Mouse (Mus musculus): ENCODE results near the gene Jade1. TPM values are rescaled to one million over a fixed set of nuclear protein-coding genes. Genes with fewer than 3 reads are reported as not detected.
A peak's percentile ranks its signal among the peaks of the same experiment; 100 is the strongest.

The Jade1 gene
- total and polyA plus RNA-seq, 3 experiments, result 10.1 to 38.6 (median 28.5) TPM

DNA sequence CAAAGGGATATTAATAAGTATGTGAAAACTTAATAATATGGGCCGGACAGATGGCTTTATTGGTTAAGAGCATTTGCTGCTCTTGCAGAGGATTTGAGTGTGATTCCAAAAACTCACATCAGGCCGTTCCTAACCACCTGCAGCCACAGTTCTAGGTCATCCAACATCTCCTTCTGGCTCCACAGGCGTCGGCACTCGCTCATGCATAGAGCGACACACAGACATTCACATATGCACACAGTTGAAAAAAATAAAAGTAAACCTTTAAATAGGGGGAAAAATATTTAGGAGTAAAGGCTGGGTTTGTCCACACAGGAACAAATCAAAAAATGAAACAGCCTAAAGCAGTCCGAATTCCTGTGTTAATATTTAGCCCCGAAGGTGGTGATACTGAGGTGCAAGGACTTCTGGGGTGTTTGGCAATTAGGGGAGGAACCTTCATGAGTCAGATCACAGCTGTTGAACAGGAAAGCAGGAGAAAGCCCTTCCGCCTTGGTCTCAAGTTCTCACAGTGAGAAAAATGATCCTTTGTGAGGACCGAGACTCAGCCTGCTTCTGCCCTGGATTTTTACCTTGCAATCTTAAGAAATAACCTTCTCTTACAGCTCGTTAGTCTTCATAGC, 40.7 kb upstream of the Jade1 start:
- Histone ChIP-seq H3K4me3 (no peak overlapping the region), H3K4me1 (ENCODE audit: control insufficient read depth, insufficient read depth, low read length) (no peaks in the 10 kb centered on the region), H3K36me3 (ENCODE audit: control insufficient read depth, insufficient read depth, low read length) (no peaks in the 10 kb centered on the region), H3K27me3 (ENCODE audit: control insufficient read depth, insufficient read depth, low read length) (no peaks in the 10 kb centered on the region), H3K27ac (no peak overlapping the region), H3K9ac (ENCODE audit: low read depth, low read length) (no peak overlapping the region), H3K79me2 (replicated peaks; ENCODE audit: control insufficient read depth, insufficient read depth, low read length) (no peaks in the 10 kb centered on the region)
- intact Hi-C loops (cut with DNase I), result loop anchor here (5.0 kb wide), 1 partner anchor 82 kb away; no protein-coding TSS in a partner anchor
- WGBS, result 87% methylated on average over 11 of the region's 11 CpGs
- TF ChIP-seq POLR2A (IDR thresholded peaks at IDR 0.05; ENCODE audit: insufficient read depth, low read depth, low read length), result no peak
- no peak for TF ChIP-seq EP300 (IDR thresholded peaks at IDR 0.05; ENCODE audit: insufficient read depth, low read depth, low read length)
- TF ChIP-seq CTCF (IDR thresholded peaks at IDR 0.05), result no peak
- no peak for DNase-seq

- intact Hi-C loops (cut with DNase I), result no loop called here
- H3K27me3 ChIP-seq (ENCODE audit: control insufficient read depth, insufficient read depth, low read length), result no peaks in the 10 kb centered on the region
- H3K4me3 ChIP-seq, result no peak overlapping the region
- WGBS, result 76% methylated on average over 8 of the region's 8 CpGs
- H3K4me1 ChIP-seq (ENCODE audit: control insufficient read depth, insufficient read depth, low read length), result no peaks in the 10 kb centered on the region; the same call in 1 of the 2 replicates
- H3K79me2 ChIP-seq (replicated peaks; ENCODE audit: control insufficient read depth, insufficient read depth, low read length), result no peaks in the 10 kb centered on the region
- no peak for TF ChIP-seq EP300 (IDR thresholded peaks at IDR 0.05; ENCODE audit: insufficient read depth, low read depth, low read length)
- TF ChIP-seq CTCF (IDR thresholded peaks at IDR 0.05), result no peak
- no peak for TF ChIP-seq POLR2A (IDR thresholded peaks at IDR 0.05; ENCODE audit: insufficient read depth, low read depth, low read length)
- DNase-seq, result no peak
- no peaks in the 10 kb centered on the region; the same call in 1 of the 2 replicates for H3K36me3 ChIP-seq (ENCODE audit: control insufficient read depth, insufficient read depth, low read length)
- H3K27ac ChIP-seq, result no peak overlapping the region
- no peak overlapping the region for H3K9ac ChIP-seq (ENCODE audit: low read depth, low read length)
Observed at GRCm38 (mm10) chr3:41516961-41517518, 38.5 kb upstream of the Jade1 start.

- Histone ChIP-seq H3K79me2 (replicated peaks; ENCODE audit: control insufficient read depth, insufficient read depth, low read length) (no peaks in the 10 kb centered on the region), H3K27me3 (ENCODE audit: control insufficient read depth, insufficient read depth, low read length) (no peaks in the 10 kb centered on the region), H3K4me3 (no peak overlapping the region), H3K4me1 (ENCODE audit: control insufficient read depth, insufficient read depth, low read length) (peaks cover 1% of the 10 kb centered on the region), H3K9ac (ENCODE audit: low read depth, low read length) (no peak overlapping the region), H3K27ac (no peak overlapping the region), H3K36me3 (ENCODE audit: control insufficient read depth, insufficient read depth, low read length) (no peaks in the 10 kb centered on the region; the same call in 1 of the 2 replicates)
- WGBS, result 96% methylated on average over 4 of the region's 4 CpGs
- intact Hi-C loops (cut with DNase I), result no loop called here
- TF ChIP-seq CTCF (IDR thresholded peaks at IDR 0.05) (no peak), POLR2A (IDR thresholded peaks at IDR 0.05; ENCODE audit: insufficient read depth, low read depth, low read length) (no peak), EP300 (IDR thresholded peaks at IDR 0.05; ENCODE audit: insufficient read depth, low read depth, low read length) (no peak)
- no peak for DNase-seq
Observed at GRCm38 (mm10) chr3:41520925-41521324, 34.6 kb upstream of the Jade1 start.

- TF ChIP-seq POLR2A (IDR thresholded peaks at IDR 0.05; ENCODE audit: insufficient read depth, low read depth, low read length) (no peak), EP300 (IDR thresholded peaks at IDR 0.05; ENCODE audit: insufficient read depth, low read depth, low read length) (no peak), CTCF (IDR thresholded peaks at IDR 0.05) (no peak)
- intact Hi-C loops (cut with DNase I), result no loop called here
- H3K4me1 ChIP-seq (ENCODE audit: control insufficient read depth, insufficient read depth, low read length), result peaks cover 1% of the 10 kb centered on the region
- H3K27ac ChIP-seq, result no peak overlapping the region
- no peak overlapping the region for H3K4me3 ChIP-seq
- no peak for DNase-seq
- H3K36me3 ChIP-seq (ENCODE audit: control insufficient read depth, insufficient read depth, low read length), result no peaks in the 10 kb centered on the region; the same call in 1 of the 2 replicates
- no peaks in the 10 kb centered on the region for H3K27me3 ChIP-seq (ENCODE audit: control insufficient read depth, insufficient read depth, low read length)
- H3K79me2 ChIP-seq (replicated peaks; ENCODE audit: control insufficient read depth, insufficient read depth, low read length), result no peaks in the 10 kb centered on the region
- no peak overlapping the region for H3K9ac ChIP-seq (ENCODE audit: low read depth, low read length)
- 52% methylated on average over 3 of the region's 3 CpGs for WGBS
Observed at GRCm38 (mm10) chr3:41521733-41522132, 33.8 kb upstream of the Jade1 start.

DNA sequence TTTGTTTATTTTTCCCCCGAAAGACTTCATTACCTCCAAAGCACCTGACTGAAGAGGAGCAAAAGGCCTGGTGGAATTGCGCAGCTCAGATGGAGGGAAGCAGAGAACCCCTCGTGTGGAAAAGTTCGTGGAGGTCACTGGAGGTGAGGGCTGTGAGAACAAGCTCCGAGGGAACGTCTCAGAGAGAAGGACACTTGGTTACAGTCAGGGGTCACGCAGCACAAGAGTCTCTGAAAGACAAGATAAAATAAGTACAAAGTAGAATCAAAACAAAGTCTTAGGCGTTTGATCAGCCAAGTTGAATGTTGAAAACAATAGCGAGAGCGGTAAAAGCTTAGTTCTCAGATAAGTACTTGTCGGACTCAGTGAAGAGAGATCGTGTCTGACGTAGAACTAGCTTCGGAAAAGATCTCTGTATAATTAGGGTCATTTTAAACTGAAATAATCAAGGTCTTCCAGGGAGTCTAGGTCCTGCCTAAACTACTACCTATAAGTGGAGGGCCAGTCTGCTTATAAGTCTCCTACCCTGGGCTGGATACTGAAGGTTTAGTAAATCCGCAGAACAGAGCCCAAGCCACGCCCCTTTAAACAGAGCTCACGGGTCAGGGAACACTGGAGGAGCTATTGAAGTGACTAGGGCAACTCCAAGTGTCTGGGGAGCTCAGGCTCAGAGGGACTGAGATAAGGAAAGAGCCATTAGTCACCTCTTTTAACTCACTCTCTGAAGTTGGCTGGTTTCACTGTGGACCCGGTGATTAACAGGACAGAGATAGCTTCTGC, 33.1 kb upstream of the Jade1 start:
- H3K36me3 ChIP-seq (ENCODE audit: control insufficient read depth, insufficient read depth, low read length), result no peaks in the 10 kb centered on the region; the same call in 1 of the 2 replicates
- TF ChIP-seq POLR2A (IDR thresholded peaks at IDR 0.05; ENCODE audit: insufficient read depth, low read depth, low read length), result no peak
- TF ChIP-seq CTCF (IDR thresholded peaks at IDR 0.05), result no peak
- TF ChIP-seq EP300 (IDR thresholded peaks at IDR 0.05; ENCODE audit: insufficient read depth, low read depth, low read length), result no peak
- no peak overlapping the region; the same call in 1 of the 2 replicates for H3K27ac ChIP-seq

More for the DNA sequence above, 33.1 kb upstream of the Jade1 start:
- Histone ChIP-seq H3K79me2 (replicated peaks; ENCODE audit: control insufficient read depth, insufficient read depth, low read length) (no peaks in the 10 kb centered on the region), H3K4me1 (ENCODE audit: control insufficient read depth, insufficient read depth, low read length) (peaks cover 1% of the 10 kb centered on the region), H3K4me3 (0 out of 2 replicates have a peak overlapping the region, but pooled peaks have one; percentile 1), H3K9ac (ENCODE audit: low read depth, low read length) (no peak overlapping the region), H3K27me3 (ENCODE audit: control insufficient read depth, insufficient read depth, low read length) (no peaks in the 10 kb centered on the region)
- WGBS, result 17% methylated on average over 18 of the region's 18 CpGs
- intact Hi-C loops (cut with DNase I), result no loop called here
- peak in 1 of 2 experiments; percentile 46 for DNase-seq

Data from heart, adult 2 months (tissue).